Mouse (Mus musculus) G1E (cell line): ENCODE measurements around the gene Fam131c.

Experiments used
- CTCF ChIP-seq: IDR thresholded peaks from 2 replicates; pipeline ENCODE4 v1.5.1; 2012; ENCODE audit warnings: low read depth, low read length, inconsistent platforms, mixed read lengths
- GATA1 ChIP-seq: IDR thresholded peaks from 2 replicates; pipeline ENCODE4 v1.6.1; 2012; ENCODE audit warnings: borderline replicate concordance, low read length, inconsistent platforms, mixed read lengths
- GATA2 ChIP-seq: IDR thresholded peaks from 2 replicates; pipeline ENCODE4 v1.6.1; 2012; ENCODE audit warnings: low read depth, low read length, inconsistent platforms, borderline replicate concordance
- POLR2AphosphoS5 ChIP-seq: IDR thresholded peaks from 2 replicates; pipeline ENCODE4 v1.6.1; 2012; ENCODE audit warnings: low read depth, low read length, inconsistent platforms; ENCODE audit not compliant: insufficient replicate concordance
- TAL1 ChIP-seq: conservative IDR thresholded peaks from 2 replicates; pipeline ENCODE4 v1.6.1; 2012; ENCODE audit warnings: low read depth, low read length, inconsistent platforms, mixed read lengths

GRCm38 (mm10) chr4:141345219-141345618 is 22.8 kb upstream of the Fam131c start:
- TF ChIP-seq TAL1 = no peak
- no peak for TF ChIP-seq CTCF
- no peak for TF ChIP-seq POLR2AphosphoS5
- TF ChIP-seq GATA1 = no peak
- no peak for TF ChIP-seq GATA2
